Mouse (Mus musculus) heart, postnatal 25 days (tissue): ENCODE measurements at regions not wholly inside any gene's neighbourhood (a gene's known extent, or its start where the extent isn't known, plus 50 kb on each side); places are given as distances from the start of the nearest gene placed in this dataset. TPM values are rescaled to one million over a fixed set of nuclear protein-coding genes. Genes with fewer than 3 reads are reported as not detected.

Experiments used
- DNase-seq: peaks from one replicate; pipeline ENCODE4 v3.0.0; 2022; ENCODE audit warnings: low spot score
- intact Hi-C: fragments of 180-260 bp; cut with DNase I; formaldehyde crosslinking; loops from one replicate; pipeline ENCODE4 v1.15.1; 2025
- microRNA-seq: library from miRNA; unstranded; fragments of <30 nt; microRNA quantifications from one replicate; pipeline ENCODE4 v1.2.0, GENCODE M21; 2022

DNA sequence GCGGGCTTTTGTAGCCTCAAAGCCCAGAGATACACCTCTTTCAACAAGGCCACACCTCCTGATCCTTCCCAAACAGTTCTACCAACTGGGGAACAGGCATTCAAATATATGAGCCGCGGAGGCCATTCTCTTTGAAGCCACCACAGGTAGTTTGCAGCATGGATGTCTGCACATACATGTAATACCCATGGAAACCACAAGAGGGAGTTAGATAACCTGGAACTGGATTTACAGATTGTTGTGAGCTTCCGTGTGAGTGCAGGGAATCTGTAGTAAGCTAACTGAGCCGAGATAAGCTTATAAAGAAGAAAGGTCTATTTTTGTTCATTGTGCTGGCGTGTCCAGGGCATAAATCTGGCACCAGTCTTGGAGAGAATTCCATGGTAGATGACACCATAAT is 149.0 kb downstream of the Zfp281 start:
- no peak for DNase-seq
- intact Hi-C loops = no loop called here

DNA sequence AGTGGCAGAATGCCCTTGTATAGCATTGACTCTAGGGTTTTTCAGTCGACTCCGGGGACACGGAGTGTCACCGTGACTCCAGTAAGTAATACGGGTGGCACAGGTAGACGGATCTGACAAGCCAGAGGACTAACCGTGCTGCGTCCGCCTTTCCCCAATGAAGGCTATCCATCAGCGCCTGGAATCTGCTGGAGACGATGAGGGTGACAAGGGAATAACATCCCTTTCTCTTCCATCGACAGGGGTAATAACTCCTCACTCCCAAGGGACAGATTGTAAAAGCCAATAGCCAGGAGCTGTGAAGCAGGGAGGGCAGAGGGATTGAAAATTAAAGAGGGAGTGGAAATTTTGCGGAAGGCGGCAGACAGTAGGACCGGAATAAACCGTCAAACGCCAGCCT is 151.5 kb downstream of the Zfp281 start:
- intact Hi-C loops = no loop called here
- no peak for DNase-seq

DNA sequence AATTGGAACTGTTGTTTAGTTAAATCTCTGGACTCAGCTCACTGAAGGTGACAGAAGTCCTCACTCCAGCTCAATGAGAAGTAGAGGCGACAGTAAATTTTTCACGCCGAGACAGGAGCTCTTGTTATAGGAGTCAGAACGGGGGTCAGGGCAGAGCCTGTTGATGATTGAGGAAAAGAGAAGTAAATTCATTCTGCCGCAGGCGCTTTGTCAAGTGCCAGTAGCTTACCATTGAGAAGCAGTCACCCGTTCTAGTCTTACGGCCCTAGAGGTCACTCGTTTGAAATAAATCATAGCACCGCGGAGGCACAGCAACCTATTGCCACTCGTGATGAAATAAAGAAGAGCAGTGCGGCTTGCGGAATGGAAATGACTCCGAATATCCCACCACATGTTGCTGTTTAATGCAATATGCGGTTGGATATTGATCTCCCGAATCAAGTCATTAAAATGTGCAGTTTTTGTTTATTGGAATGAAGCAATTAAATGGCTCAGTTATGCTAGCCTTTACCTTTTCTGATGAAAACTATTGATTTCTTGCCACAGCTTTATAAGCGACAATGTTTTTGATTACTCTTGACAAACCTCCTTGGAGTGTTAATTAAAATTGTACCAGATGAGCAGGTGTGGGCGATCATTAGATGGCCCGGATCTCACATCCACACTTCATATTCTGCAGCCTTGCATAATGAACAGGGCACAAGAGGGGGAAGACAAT is 152.7 kb downstream of the Zfp281 start:
- intact Hi-C loops = no loop called here
- no peak for DNase-seq

DNA sequence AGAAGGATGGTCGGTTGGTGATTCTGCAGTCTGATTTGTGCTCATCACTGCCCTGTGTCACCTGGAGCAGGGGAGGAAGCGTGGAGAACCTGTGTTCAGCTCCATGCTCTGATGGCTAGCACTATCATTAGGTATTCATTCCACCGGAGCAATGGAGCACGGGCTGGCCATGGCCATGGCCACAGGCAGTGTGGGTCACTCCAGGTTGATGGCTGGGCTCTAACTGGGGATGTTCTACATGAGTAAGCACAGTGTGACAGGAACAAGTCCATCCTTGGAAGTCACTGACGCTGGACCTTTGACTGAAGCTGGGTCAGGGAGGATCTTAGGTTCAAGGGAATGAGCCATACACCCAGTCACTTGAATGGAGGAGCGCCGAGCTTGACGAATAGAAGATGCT is 154.7 kb downstream of the Zfp281 start:
- intact Hi-C loops = no loop called here
- no peak for DNase-seq

DNA sequence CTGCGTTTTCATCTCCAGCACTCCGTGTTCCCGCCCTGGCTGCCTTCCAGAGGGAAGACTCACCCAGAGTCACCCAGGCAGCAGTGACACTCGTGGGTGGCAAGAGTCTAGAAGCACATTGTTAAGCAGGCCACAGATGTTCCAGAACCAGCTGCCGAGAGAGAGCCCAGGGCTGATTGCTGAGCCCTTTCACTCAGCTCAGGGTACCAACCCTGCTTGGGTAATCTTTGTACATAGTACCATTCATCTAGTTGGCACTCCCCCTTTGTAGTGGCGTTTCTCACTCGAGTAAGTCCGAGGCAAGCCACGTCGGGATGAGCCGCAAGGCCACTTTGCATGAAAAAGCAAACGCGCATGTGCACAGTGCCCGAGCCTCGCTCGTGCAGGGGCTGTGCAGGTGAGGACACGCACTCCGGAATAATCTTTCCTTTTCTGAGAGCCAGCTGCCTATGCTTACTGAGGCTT is 156.9 kb downstream of the Zfp281 start:
- no peak for DNase-seq

DNA sequence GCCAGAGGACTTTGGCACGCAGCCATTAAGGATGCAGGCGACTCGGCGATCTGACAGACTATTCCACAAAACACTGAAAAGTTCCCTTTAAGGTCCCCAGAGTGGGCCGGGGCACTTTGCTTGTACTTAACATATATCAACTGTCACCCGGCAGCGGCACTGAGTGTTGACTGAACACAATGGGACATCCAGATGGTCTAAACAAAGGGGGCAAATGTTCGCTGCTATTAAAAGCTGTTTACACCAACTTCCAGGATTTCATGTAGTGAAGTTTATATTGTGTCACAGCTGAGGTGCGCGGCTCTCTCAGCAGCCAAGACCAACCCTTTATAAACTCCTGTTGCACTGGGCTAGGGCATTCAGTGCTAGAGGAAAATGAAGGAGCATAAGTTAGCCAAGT is 157.6 kb downstream of the Zfp281 start:
- intact Hi-C loops = loop anchor here (10.0 kb wide), 1 partner anchor 163 kb away; no protein-coding TSS in a partner anchor
- DNase-seq = no peak

More for the DNA sequence above, 156.9 kb downstream of the Zfp281 start:
- intact Hi-C loops = loop anchor here (10.0 kb wide), 1 partner anchor 163 kb away; no protein-coding TSS in a partner anchor

DNA sequence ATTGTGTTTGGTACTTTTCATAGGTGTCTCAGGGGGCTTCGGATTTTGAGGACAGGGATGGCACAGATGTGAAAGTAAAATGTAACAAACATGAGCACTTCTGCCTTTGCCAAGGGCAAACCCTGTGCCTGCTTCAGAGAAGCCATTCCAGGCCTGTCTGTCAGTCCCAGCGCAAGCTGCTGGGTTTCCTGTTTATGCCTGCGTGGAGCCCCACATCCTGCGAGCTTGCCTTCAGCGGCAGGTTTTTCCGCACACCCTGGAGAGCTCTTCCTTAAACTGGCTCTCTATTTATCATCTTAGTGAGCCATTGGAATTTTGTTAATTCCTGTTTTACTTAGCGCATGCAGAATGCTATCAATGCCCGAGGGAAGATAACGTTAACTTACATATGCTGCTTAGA is 159.5 kb downstream of the Zfp281 start:
- DNase-seq = no peak
- intact Hi-C loops = loop anchor here (10.0 kb wide), 1 partner anchor 161 kb away; no protein-coding TSS in a partner anchor

DNA sequence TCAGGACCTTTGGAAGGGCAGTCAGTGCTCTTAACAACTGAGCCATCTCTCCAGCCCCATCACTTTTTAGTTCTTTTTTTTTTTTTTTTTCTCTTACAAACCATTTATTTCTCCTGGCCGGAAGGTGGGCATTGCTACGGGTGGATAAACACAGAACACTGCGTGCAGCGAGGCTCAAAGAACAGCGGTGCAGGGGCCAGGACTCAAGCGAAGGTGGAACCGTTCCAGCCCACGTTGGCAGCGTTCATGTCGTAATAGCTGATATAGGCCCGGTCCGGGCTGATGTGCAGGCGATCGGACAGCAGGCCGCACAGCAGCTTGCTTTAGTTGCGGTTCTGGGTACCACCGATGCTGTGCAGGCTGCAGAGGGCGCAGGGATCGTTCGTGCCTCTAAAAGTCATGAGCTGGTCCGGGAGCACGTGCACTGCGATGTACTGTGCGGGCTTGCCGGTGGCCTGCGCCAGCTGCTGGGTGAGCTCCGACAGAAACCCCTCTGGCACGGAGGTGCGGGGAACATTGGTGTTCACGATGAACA is 164.3 kb downstream of the Zfp281 start:
- no peak for DNase-seq
- intact Hi-C loops = loop anchor here (10.0 kb wide), 1 partner anchor 156 kb away; no protein-coding TSS in a partner anchor

DNA sequence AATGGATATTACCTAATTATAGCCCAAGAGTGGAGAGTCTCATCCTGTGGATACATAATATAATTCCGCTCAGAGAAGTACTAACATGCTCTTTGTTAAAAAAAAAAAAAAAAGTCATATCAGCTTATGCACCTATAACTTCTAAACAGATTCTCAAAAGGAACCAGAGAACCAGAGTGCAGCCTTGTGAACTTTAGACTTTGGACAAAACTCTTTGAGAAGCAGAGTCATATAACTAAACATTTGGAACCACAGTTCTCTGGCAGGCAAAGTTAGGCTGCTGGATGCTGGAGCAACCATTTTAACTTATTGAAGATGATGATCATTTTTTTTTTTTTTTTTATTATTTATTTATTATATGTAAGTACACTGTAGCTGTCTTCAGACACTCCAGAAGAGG is 166.9 kb downstream of the Zfp281 start:
- no peak for DNase-seq
- intact Hi-C loops = loop anchor here (10.0 kb wide), 1 partner anchor 433 kb away; no protein-coding TSS in a partner anchor

Small RNA genes lying in the stretch of these regions (microRNA-seq; reads per million reads assigned to microRNA genes)
- not detected for gene Gm22132
